ENCODE assay signal across 8 mouse cellular contexts in the genomic region with DNA sequence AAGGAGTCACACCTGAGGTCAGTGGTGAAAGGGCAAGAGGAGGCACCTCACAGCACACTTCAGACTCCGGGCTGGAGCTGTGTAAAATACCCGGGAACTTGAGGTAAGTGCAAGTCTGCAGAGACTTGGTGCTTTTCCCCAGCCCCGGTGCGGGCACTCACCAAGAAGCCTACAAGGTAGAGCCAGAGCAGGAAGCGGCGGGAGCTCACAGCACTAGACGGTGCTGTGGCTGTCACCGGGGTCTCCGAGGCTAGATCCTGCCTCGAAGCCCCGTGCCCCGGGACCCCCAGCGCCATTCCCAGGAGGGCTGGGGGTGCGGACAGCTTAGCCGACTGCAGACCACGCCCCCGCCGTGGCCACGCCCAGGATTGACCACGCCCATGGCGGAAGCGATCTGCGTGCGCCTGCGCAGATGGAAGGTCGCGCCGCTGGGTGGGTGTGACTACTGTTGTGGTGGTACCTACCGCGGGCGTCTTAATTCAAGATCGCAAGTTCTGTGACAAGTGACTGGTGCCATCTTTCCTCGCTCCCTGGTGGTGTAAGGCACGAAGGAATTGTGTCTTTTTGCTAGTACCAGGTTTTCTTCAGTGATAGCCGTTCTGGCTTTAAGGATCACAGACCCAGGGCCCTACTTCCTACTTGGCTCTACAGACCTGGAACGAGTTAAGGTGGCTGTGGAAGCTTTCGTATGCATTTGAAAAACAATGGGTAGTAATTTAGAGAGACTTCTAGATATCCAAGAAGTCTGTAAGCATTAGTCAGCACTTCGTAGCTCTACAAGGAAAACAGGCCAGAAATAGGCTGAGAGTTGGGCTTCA. TPM values are rescaled to one million over a fixed set of nuclear protein-coding genes. Genes with fewer than 3 reads are reported as not detected.
A peak's percentile ranks its signal among the peaks of the same experiment; 100 is the strongest.
DNase-seq lines count a peak whose midpoint lies in the region; ATAC-seq and TF ChIP-seq lines count a peak whose summit lies in the region.

A gene (minus strand): TSS at position 364 of the 818 bp plus-strand sequence.

- intact Hi-C loops in heart, postnatal 14 days (cut with DNase I): no loop called here

- DNase-seq in ES-CJ7 (ENCODE audit: low read depth, low spot score): peak; percentile 90
- peak; percentile 58 for DNase-seq in cerebellum, adult 11 months
- peak; percentile 90 for DNase-seq in forebrain, embryonic 14.5 days (ENCODE audit: low spot score)
- peak; percentile 87 to 94 for DNase-seq in heart, postnatal 14 days
- peak; percentile 91 for DNase-seq in layer of hippocampus, adult 11-12 months (ENCODE audit: low spot score)
- peak; percentile 96 for DNase-seq in liver, postnatal 0 days
- peak; percentile 80 for DNase-seq in telencephalon, adult 2 months (ENCODE audit: low read depth, low spot score)

- no peaks in the 10 kb centered on the region for H3K36me3 ChIP-seq in forebrain, embryonic 14.5 days (ENCODE audit: control insufficient read depth, insufficient read depth, low read length)
- no peaks in the 10 kb centered on the region for H3K36me3 ChIP-seq in liver, postnatal 0 days (replicated peaks; ENCODE audit: insufficient read depth, low read length)
- H3K36me3 ChIP-seq in neural tube, embryonic 13.5 days: no peaks in the 10 kb centered on the region

- peak within 1 kb of the TSS; percentile 56 for H3K4me3 ChIP-seq in forebrain, embryonic 14.5 days (ENCODE audit: low read depth, low read length)
- H3K4me3 ChIP-seq in liver, postnatal 0 days (ENCODE audit: low read depth, low read length): peak within 1 kb of the TSS; percentile 72
- H3K4me3 ChIP-seq in neural tube, embryonic 13.5 days: peak within 1 kb of the TSS; percentile 69

- ATAC-seq in forebrain, embryonic 14.5 days: peak; percentile 94
- peak; percentile 97 for ATAC-seq in liver, postnatal 0 days
- ATAC-seq in neural tube, embryonic 13.5 days (ENCODE audit: low read depth): peak; percentile 96

- peaks cover 10% of the 10 kb centered on the region; the same call in 1 of the 2 replicates for H3K4me1 ChIP-seq in forebrain, embryonic 14.5 days (ENCODE audit: control insufficient read depth, insufficient read depth, low read length)
- 0 out of 2 replicates have a peak, but pooled peaks cover 6% of the 10 kb centered on the region for H3K4me1 ChIP-seq in liver, postnatal 0 days (ENCODE audit: insufficient read depth)
- H3K4me1 ChIP-seq in neural tube, embryonic 13.5 days (replicated peaks): peaks cover 20% of the 10 kb centered on the region

- no peaks in the 10 kb centered on the region for H3K9me3 ChIP-seq in forebrain, embryonic 14.5 days (replicated peaks; ENCODE audit: control insufficient read depth, low read length)
- no peaks in the 10 kb centered on the region for H3K9me3 ChIP-seq in liver, postnatal 0 days (ENCODE audit: low read length)
- H3K9me3 ChIP-seq in neural tube, embryonic 13.5 days: no peaks in the 10 kb centered on the region

- H3K4me2 ChIP-seq in forebrain, embryonic 14.5 days (ENCODE audit: low read length): peak within 1 kb of the TSS; percentile 66
- H3K4me2 ChIP-seq in liver, postnatal 0 days (ENCODE audit: low read depth, low read length): peak within 1 kb of the TSS; percentile 93
- H3K4me2 ChIP-seq in neural tube, embryonic 13.5 days: peak within 1 kb of the TSS; percentile 78

- no peak for TF ChIP-seq EP300 in liver, postnatal 0 days (IDR thresholded peaks at IDR 0.05; ENCODE audit: low read depth)

- H3K27me3 ChIP-seq in forebrain, embryonic 14.5 days (replicated peaks; ENCODE audit: control insufficient read depth, insufficient read depth, low read length): no peaks in the 10 kb centered on the region
- no peaks in the 10 kb centered on the region for H3K27me3 ChIP-seq in liver, postnatal 0 days (ENCODE audit: insufficient read depth, low read length)
- peaks cover 5% of the 10 kb centered on the region; the same call in 1 of the 2 replicates for H3K27me3 ChIP-seq in neural tube, embryonic 13.5 days

- no peak for TF ChIP-seq CTCF in liver, postnatal 0 days (IDR thresholded peaks at IDR 0.05; ENCODE audit: low read depth)

- WGBS in forebrain, embryonic 14.5 days: 5% methylated on average over 38 of the region's 38 CpGs
- WGBS in liver, postnatal 0 days (ENCODE audit: insufficient replicate concordance): 7% methylated on average over 38 of the region's 38 CpGs
- WGBS in neural tube, embryonic 13.5 days: 7% methylated on average over 38 of the region's 38 CpGs

- peak within 1 kb of the TSS; percentile 56 for H3K9ac ChIP-seq in forebrain, embryonic 14.5 days (ENCODE audit: low read length)
- H3K9ac ChIP-seq in liver, postnatal 0 days (replicated peaks): peak within 1 kb of the TSS; percentile 71
- peak within 1 kb of the TSS; percentile 65 for H3K9ac ChIP-seq in neural tube, embryonic 13.5 days

- peak within 1 kb of the TSS; percentile 35; the same call in 1 of the 2 replicates for H3K27ac ChIP-seq in forebrain, embryonic 14.5 days (ENCODE audit: low read depth, low read length)
- no peak within 1 kb of the TSS for H3K27ac ChIP-seq in liver, postnatal 0 days (ENCODE audit: low read depth)
- 0 out of 2 replicates have a peak within 1 kb of the TSS, but pooled peaks have one; percentile 28 for H3K27ac ChIP-seq in neural tube, embryonic 13.5 days (replicated peaks)

RNA-seq across cellular contexts. Expression of the gene that starts here (rescaled TPM):
- polyA plus RNA-seq in forebrain, embryonic 14.5 days (2014; fragmentation: Nextera tagmentation; extraction: Ambion mirVana): 5.4 and 6.5 TPM in 2 replicates
- total RNA-seq in heart, postnatal 14 days (2021): under 1 TPM; 0.48 to 0.63 TPM
- polyA plus RNA-seq in liver, postnatal 0 days (2015; fragmentation: Nextera tagmentation; extraction: Ambion mirVana): 0.62 and 0.65 TPM in 2 replicates
- polyA plus RNA-seq in neural tube, embryonic 13.5 days (2015; fragmentation: Nextera tagmentation; extraction: Ambion mirVana): 6.2 and 6.6 TPM in 2 replicates

Comparison
In these comparisons a context has a peak if more than half of its experiments do, and no peak if none do; other contexts are left out.
1. Peak in DNase-seq in heart, postnatal 14 days; RNA of the gene not detected or under 1 TPM.
2. Peak in DNase-seq, ATAC-seq, H3K4me3 ChIP-seq, H3K9ac ChIP-seq and H3K4me2 ChIP-seq in liver, postnatal 0 days; RNA of the gene not detected or under 1 TPM.